Mouse (Mus musculus): ENCODE measurements around the gene Bid.
"Not testable (repeated sequence)": the region's sequence is repeated elsewhere in the genome, so short reads cannot be mapped to it uniquely, and the experiment has no call there.

DNA sequence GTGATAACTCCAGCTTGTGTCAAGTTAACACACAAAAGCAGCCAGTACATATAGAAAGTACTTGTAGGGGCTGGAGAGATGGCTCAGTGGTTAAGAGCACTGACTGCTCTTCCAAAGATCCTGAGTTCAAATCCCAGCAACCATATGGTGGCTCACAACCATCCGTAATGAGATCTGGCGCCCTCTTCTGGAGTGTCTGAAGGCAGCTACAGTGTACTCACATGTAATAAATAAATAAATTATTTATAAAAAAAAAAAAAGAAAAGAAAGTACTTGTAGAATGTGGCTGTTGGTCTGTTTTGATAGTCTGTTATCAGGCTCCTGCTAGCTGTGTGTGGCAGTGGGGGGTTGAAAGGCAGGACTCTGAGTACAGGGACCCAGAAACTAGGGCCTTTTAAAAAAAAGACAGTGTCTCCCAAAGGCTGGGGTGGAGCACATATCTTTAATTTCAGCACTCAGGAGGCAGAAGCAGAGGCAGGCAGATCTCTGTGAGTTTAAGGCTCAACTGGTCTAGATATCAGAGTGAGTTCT lies 8.2 kb upstream of the Bid start:
- not testable (repeated sequence) for TF ChIP-seq POLR2A (IDR thresholded peaks at IDR 0.05; ENCODE audit: borderline replicate concordance, low read depth, low read length); CTCF (IDR thresholded peaks at IDR 0.05; ENCODE audit: low read depth, low read length)

All from bone marrow macrophage, adult 2 months (primary cell).